Mouse (Mus musculus) monocyte, adult 2 months (primary cell): Measurements from ENCODE around the gene Dnm2.
A peak's percentile ranks its signal among the peaks of the same experiment; 100 is the strongest.
"Not testable (repeated sequence)": the region's sequence is repeated elsewhere in the genome, so short reads cannot be mapped to it uniquely, and the experiment has no call there.

Experiments used
- DNase-seq, 2 experiments: peaks; one replicate each; pipeline ENCODE4 v3.0.0; 2022; ENCODE audit warnings: low spot score in 2 of 2, low read depth in 1 of 2

Gene Dnm2

GRCm38 (mm10) chr9:21455103-21455770, 30.5 kb downstream of the Dnm2 start:
- DNase-seq: no peak

- DNase-seq: no peak
These were observed 31.7 kb downstream of the Dnm2 start for GRCm38 (mm10) chr9:21456246-21456929.

- no peak for DNase-seq
These were observed 32.4 kb downstream of the Dnm2 start for GRCm38 (mm10) chr9:21456930-21457634.

- no peak for DNase-seq
These were observed 34.1 kb downstream of the Dnm2 start for GRCm38 (mm10) chr9:21458821-21459220.

GRCm38 (mm10) chr9:21460400-21460940, 35.8 kb downstream of the Dnm2 start:
- DNase-seq: no peak

GRCm38 (mm10) chr9:21463138-21463590, 38.5 kb downstream of the Dnm2 start:
- no peak for DNase-seq

GRCm38 (mm10) chr9:21463766-21464564, 39.3 kb downstream of the Dnm2 start:
- no peak for DNase-seq

GRCm38 (mm10) chr9:21464565-21464928, 39.8 kb downstream of the Dnm2 start:
- not testable (repeated sequence) for DNase-seq

GRCm38 (mm10) chr9:21469032-21470024, 44.6 kb downstream of the Dnm2 start:
- peak in 1 of 2 experiments; percentile 46 for DNase-seq

GRCm38 (mm10) chr9:21472913-21473312, 48.2 kb downstream of the Dnm2 start:
- no peak for DNase-seq

- no peak for DNase-seq
These were observed 53.0 kb downstream of the Dnm2 start for GRCm38 (mm10) chr9:21477707-21478106.

GRCm38 (mm10) chr9:21484065-21484464, 59.4 kb downstream of the Dnm2 start:
- DNase-seq: no peak

GRCm38 (mm10) chr9:21488246-21488645, 63.5 kb downstream of the Dnm2 start:
- not testable (repeated sequence) for DNase-seq

- DNase-seq: no peak
These were observed 66.0 kb downstream of the Dnm2 start for GRCm38 (mm10) chr9:21490696-21491095.

GRCm38 (mm10) chr9:21493907-21494306, 69.2 kb downstream of the Dnm2 start:
- DNase-seq: no peak

- no peak for DNase-seq
These were observed 70.0 kb downstream of the Dnm2 start for GRCm38 (mm10) chr9:21494726-21495125.

- no peak for DNase-seq
These were observed 71.8 kb downstream of the Dnm2 start for GRCm38 (mm10) chr9:21496308-21497049.

- DNase-seq: no peak
These were observed 72.4 kb downstream of the Dnm2 start for GRCm38 (mm10) chr9:21497050-21497542.

GRCm38 (mm10) chr9:21497664-21498063, 73.0 kb downstream of the Dnm2 start:
- no peak for DNase-seq
